Mouse (Mus musculus): ENCODE measurements at regions not wholly inside any gene's neighbourhood (a gene's known extent, or its start where the extent isn't known, plus 50 kb on each side); places are given as distances from the start of the nearest gene placed in this dataset.

- no peaks in the 10 kb centered on the region for H3K4me1 ChIP-seq (ENCODE audit: control insufficient read depth, insufficient read depth, low read length)
- no peak overlapping the region for H3K4me2 ChIP-seq (ENCODE audit: low read depth, low read length)
- H3K9me3 ChIP-seq (replicated peaks; ENCODE audit: control insufficient read depth, low read length) = no peaks in the 10 kb centered on the region
- no peak for DNase-seq (ENCODE audit: low spot score)
- no peaks in the 10 kb centered on the region for H3K27me3 ChIP-seq (ENCODE audit: control insufficient read depth, insufficient read depth, low read length)
- no peak overlapping the region for H3K27ac ChIP-seq (replicated peaks; ENCODE audit: low read depth, low read length)
- no peaks in the 10 kb centered on the region for H3K36me3 ChIP-seq (replicated peaks; ENCODE audit: control insufficient read depth, insufficient read depth, low read depth, low read length)
- ATAC-seq (replicated peaks; ENCODE audit: insufficient number of reproducible peaks, low FRiP score, low TSS enrichment, low read depth) = no peak
- H3K4me3 ChIP-seq (ENCODE audit: low read depth, low read length) = no peak overlapping the region
- WGBS = 75% methylated on average over 3 of the region's 3 CpGs
- no peak overlapping the region for H3K9ac ChIP-seq (replicated peaks; ENCODE audit: low read length)
Observed at GRCm38 (mm10) chr5:106113186-106113585, 236.8 kb downstream of the Zfp326 start.

GRCm38 (mm10) chr5:106108474-106108971 lies 232.2 kb downstream of the Zfp326 start:
- H3K4me3 ChIP-seq (ENCODE audit: low read depth, low read length) = no peak overlapping the region
- WGBS = 69% methylated on average over 8 of the region's 8 CpGs
- H3K27ac ChIP-seq (replicated peaks; ENCODE audit: low read depth, low read length) = no peak overlapping the region
- no peaks in the 10 kb centered on the region for H3K4me1 ChIP-seq (ENCODE audit: control insufficient read depth, insufficient read depth, low read length)
- no peaks in the 10 kb centered on the region for H3K36me3 ChIP-seq (replicated peaks; ENCODE audit: control insufficient read depth, insufficient read depth, low read depth, low read length)
- no peak overlapping the region for H3K9ac ChIP-seq (replicated peaks; ENCODE audit: low read length)
- H3K9me3 ChIP-seq (replicated peaks; ENCODE audit: control insufficient read depth, low read length) = no peaks in the 10 kb centered on the region
- no peak for ATAC-seq (replicated peaks; ENCODE audit: insufficient number of reproducible peaks, low FRiP score, low TSS enrichment, low read depth)
- no peak for DNase-seq (ENCODE audit: low spot score)
- H3K4me2 ChIP-seq (ENCODE audit: low read depth, low read length) = no peak overlapping the region
- H3K27me3 ChIP-seq (ENCODE audit: control insufficient read depth, insufficient read depth, low read length) = no peaks in the 10 kb centered on the region

DNA sequence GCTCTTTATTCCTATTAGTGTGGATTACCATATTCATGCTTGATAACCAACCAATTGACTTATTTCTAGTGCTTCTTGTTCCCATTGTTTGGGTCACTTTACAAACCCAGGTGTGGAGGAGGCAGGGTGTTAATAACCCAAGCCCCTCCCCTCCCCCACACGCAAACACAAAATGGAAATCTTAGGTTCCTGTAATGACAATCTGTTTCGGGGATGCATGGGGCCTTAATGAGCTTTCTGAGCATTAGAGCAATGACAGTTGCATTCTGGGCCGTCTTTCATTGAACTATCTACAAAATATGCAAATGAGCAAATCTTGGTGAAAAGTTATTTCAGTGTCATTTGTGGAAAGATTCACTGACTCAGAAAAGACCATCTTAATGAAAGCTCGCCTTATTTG lies 225.9 kb downstream of the Zfp326 start:
- DNase-seq (ENCODE audit: low spot score) (no peak), ATAC-seq (replicated peaks; ENCODE audit: insufficient number of reproducible peaks, low FRiP score, low TSS enrichment, low read depth) (no peak)
- no peaks in the 10 kb centered on the region for H3K4me1 ChIP-seq (ENCODE audit: control insufficient read depth, insufficient read depth, low read length)
- H3K9ac ChIP-seq (replicated peaks; ENCODE audit: low read length) = no peak overlapping the region
- no peaks in the 10 kb centered on the region for H3K27me3 ChIP-seq (ENCODE audit: control insufficient read depth, insufficient read depth, low read length)
- H3K9me3 ChIP-seq (replicated peaks; ENCODE audit: control insufficient read depth, low read length) = no peaks in the 10 kb centered on the region
- H3K4me3 ChIP-seq (ENCODE audit: low read depth, low read length) = no peak overlapping the region
- WGBS = 90% methylated on average over 4 of the region's 4 CpGs
- no peak overlapping the region for H3K27ac ChIP-seq (replicated peaks; ENCODE audit: low read depth, low read length)
- no peak overlapping the region for H3K4me2 ChIP-seq (ENCODE audit: low read depth, low read length)
- H3K36me3 ChIP-seq (replicated peaks; ENCODE audit: control insufficient read depth, insufficient read depth, low read depth, low read length) = no peaks in the 10 kb centered on the region

- Histone ChIP-seq H3K27ac (replicated peaks; ENCODE audit: low read depth, low read length) (no peak overlapping the region), H3K36me3 (replicated peaks; ENCODE audit: control insufficient read depth, insufficient read depth, low read depth, low read length) (no peaks in the 10 kb centered on the region), H3K4me2 (ENCODE audit: low read depth, low read length) (no peak overlapping the region), H3K4me3 (ENCODE audit: low read depth, low read length) (no peak overlapping the region), H3K27me3 (ENCODE audit: control insufficient read depth, insufficient read depth, low read length) (no peaks in the 10 kb centered on the region), H3K9ac (replicated peaks; ENCODE audit: low read length) (no peak overlapping the region), H3K9me3 (replicated peaks; ENCODE audit: control insufficient read depth, low read length) (no peaks in the 10 kb centered on the region), H3K4me1 (ENCODE audit: control insufficient read depth, insufficient read depth, low read length) (no peaks in the 10 kb centered on the region)
- WGBS = 91% methylated on average over 8 of the region's 8 CpGs
- ATAC-seq (replicated peaks; ENCODE audit: insufficient number of reproducible peaks, low FRiP score, low TSS enrichment, low read depth) (no peak), DNase-seq (ENCODE audit: low spot score) (no peak)
Observed at GRCm38 (mm10) chr5:106098887-106099286, 222.5 kb downstream of the Zfp326 start.

DNA sequence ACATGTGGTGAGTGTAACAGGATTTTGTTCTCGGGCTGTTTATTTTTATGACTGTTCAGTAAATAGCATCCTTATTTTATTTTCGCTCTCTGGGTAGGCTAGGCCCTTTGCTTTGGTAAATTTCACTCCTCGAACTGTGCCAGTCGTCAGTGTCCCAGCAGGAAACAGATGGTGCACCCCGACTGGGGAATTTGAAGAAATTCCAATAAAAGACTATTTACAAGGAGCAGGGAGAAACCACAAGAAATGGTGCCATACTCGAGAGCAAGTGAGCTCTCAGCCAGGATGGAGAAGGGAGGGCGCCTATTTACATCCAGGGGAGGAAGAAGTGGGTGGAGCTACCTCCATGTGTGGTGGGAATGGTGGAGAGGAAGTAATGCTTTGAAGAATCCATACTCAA lies 213.0 kb downstream of the Zfp326 start:
- ATAC-seq (replicated peaks; ENCODE audit: insufficient number of reproducible peaks, low FRiP score, low TSS enrichment, low read depth) (no peak), DNase-seq (ENCODE audit: low spot score) (no peak)
- Histone ChIP-seq H3K36me3 (replicated peaks; ENCODE audit: control insufficient read depth, insufficient read depth, low read depth, low read length) (no peaks in the 10 kb centered on the region), H3K4me2 (ENCODE audit: low read depth, low read length) (no peak overlapping the region), H3K27me3 (ENCODE audit: control insufficient read depth, insufficient read depth, low read length) (no peaks in the 10 kb centered on the region), H3K9me3 (replicated peaks; ENCODE audit: control insufficient read depth, low read length) (no peaks in the 10 kb centered on the region), H3K4me3 (ENCODE audit: low read depth, low read length) (no peak overlapping the region), H3K9ac (replicated peaks; ENCODE audit: low read length) (no peak overlapping the region), H3K4me1 (ENCODE audit: control insufficient read depth, insufficient read depth, low read length) (no peaks in the 10 kb centered on the region), H3K27ac (replicated peaks; ENCODE audit: low read depth, low read length) (no peak overlapping the region)
- 80% methylated on average over 7 of the region's 7 CpGs for WGBS

DNA sequence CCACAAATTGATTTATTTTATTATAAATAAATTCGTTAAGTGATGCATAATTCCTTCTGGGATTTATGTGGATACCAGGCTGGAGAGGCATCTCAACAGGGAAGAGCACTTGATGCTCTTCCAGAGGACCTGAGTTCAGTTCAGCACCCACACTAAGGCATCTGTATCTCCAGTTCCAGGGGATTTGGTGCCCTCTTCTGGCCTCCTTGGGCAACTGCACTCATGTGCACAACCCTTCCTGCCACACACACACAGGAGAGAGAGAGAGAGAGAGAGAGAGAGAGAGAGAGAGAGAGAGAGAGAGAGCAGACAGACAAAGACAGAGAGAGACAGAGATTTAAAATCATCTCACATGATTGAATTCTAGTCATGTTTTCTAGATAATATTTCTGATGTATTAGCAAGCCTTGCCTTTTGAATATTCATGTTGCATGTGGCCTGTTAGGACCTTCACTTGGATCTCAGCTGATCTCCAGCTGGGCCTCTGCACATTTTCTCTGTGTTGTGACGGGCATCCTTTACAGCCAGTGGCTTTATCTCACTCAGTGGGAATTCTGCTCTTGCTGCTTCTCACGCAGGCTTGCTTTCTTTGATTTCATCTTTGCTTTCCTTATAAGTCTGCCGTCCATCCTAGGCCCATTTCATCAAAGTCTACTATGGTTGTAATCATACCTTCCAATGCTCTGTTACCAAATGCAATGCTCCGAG lies 212.3 kb downstream of the Zfp326 start:
- no peak overlapping the region for H3K4me2 ChIP-seq (ENCODE audit: low read depth, low read length)
- no peaks in the 10 kb centered on the region for H3K36me3 ChIP-seq (replicated peaks; ENCODE audit: control insufficient read depth, insufficient read depth, low read depth, low read length)
- H3K27ac ChIP-seq (replicated peaks; ENCODE audit: low read depth, low read length) = no peak overlapping the region
- WGBS = 92% methylated on average over 5 of the region's 5 CpGs
- H3K9me3 ChIP-seq (replicated peaks; ENCODE audit: control insufficient read depth, low read length) = no peaks in the 10 kb centered on the region
- no peak overlapping the region for H3K4me3 ChIP-seq (ENCODE audit: low read depth, low read length)
- ATAC-seq (replicated peaks; ENCODE audit: insufficient number of reproducible peaks, low FRiP score, low TSS enrichment, low read depth) = no peak
- no peaks in the 10 kb centered on the region for H3K4me1 ChIP-seq (ENCODE audit: control insufficient read depth, insufficient read depth, low read length)
- no peak for DNase-seq (ENCODE audit: low spot score)
- no peaks in the 10 kb centered on the region for H3K27me3 ChIP-seq (ENCODE audit: control insufficient read depth, insufficient read depth, low read length)
- no peak overlapping the region for H3K9ac ChIP-seq (replicated peaks; ENCODE audit: low read length)

DNA sequence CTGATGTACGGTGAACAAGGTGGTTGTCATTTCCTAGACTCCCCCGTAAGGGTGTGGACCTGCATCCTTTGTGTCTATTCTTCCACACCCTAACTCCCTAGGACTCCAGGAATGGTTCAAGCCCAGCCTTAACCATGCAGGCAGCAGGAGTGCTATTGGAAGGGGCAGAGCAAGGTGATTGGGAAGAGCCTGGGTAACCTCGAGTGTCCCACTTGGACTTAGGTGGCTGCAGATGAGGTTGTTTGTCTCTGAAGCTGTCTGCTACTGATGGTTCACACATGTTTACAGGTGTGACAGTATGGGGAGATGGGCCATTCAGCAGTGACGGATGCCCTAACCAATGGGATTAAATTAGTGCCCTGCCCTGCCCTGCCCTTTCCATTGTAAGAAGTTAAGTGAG lies 207.4 kb downstream of the Zfp326 start:
- Histone ChIP-seq H3K4me2 (ENCODE audit: low read depth, low read length) (no peak overlapping the region), H3K36me3 (replicated peaks; ENCODE audit: control insufficient read depth, insufficient read depth, low read depth, low read length) (no peaks in the 10 kb centered on the region; the same call in 1 of the 2 replicates), H3K27me3 (ENCODE audit: control insufficient read depth, insufficient read depth, low read length) (no peaks in the 10 kb centered on the region), H3K9ac (replicated peaks; ENCODE audit: low read length) (no peak overlapping the region), H3K9me3 (replicated peaks; ENCODE audit: control insufficient read depth, low read length) (no peaks in the 10 kb centered on the region), H3K4me3 (ENCODE audit: low read depth, low read length) (no peak overlapping the region), H3K4me1 (ENCODE audit: control insufficient read depth, insufficient read depth, low read length) (no peaks in the 10 kb centered on the region), H3K27ac (replicated peaks; ENCODE audit: low read depth, low read length) (no peak overlapping the region)
- ATAC-seq (replicated peaks; ENCODE audit: insufficient number of reproducible peaks, low FRiP score, low TSS enrichment, low read depth) (no peak), DNase-seq (ENCODE audit: low spot score) (no peak)
- 81% methylated on average over 4 of the region's 4 CpGs for WGBS

DNA sequence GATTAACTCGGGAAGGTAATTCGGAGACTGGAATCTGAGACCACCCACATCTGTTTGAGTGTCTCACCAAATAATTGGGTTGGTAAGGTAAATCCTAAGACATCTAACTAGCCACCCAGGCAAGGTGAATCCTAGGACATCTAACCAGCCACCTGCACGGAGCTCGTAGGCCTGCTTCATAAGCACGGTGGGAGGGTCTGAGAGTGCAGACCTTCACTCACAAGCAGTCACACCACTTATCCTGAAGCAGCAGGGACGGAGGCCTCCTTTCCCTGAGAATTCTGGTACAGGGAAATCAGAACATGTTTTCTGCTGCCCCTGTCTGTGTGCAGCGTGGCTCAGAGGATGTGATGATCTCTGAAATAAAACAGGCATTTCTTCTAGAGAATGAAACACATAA lies 206.5 kb downstream of the Zfp326 start:
- no peak for ATAC-seq (replicated peaks; ENCODE audit: insufficient number of reproducible peaks, low FRiP score, low TSS enrichment, low read depth)
- 62% methylated on average over 7 of the region's 7 CpGs for WGBS
- no peak overlapping the region for H3K4me3 ChIP-seq (ENCODE audit: low read depth, low read length)

More for the DNA sequence above, 206.5 kb downstream of the Zfp326 start:
- DNase-seq (ENCODE audit: low spot score) = no peak
- H3K27me3 ChIP-seq (ENCODE audit: control insufficient read depth, insufficient read depth, low read length) = no peaks in the 10 kb centered on the region
- H3K9me3 ChIP-seq (replicated peaks; ENCODE audit: control insufficient read depth, low read length) = no peaks in the 10 kb centered on the region
- H3K4me1 ChIP-seq (ENCODE audit: control insufficient read depth, insufficient read depth, low read length) = no peaks in the 10 kb centered on the region
- no peaks in the 10 kb centered on the region; the same call in 1 of the 2 replicates for H3K36me3 ChIP-seq (replicated peaks; ENCODE audit: control insufficient read depth, insufficient read depth, low read depth, low read length)
- H3K27ac ChIP-seq (replicated peaks; ENCODE audit: low read depth, low read length) = no peak overlapping the region
- H3K4me2 ChIP-seq (ENCODE audit: low read depth, low read length) = no peak overlapping the region
- no peak overlapping the region for H3K9ac ChIP-seq (replicated peaks; ENCODE audit: low read length)
